Mouse (Mus musculus) stomach, postnatal 0 days (tissue): ENCODE results near the gene Syt8. TPM values are rescaled to one million over a fixed set of nuclear protein-coding genes. Genes with fewer than 3 reads are reported as not detected.
A peak's percentile ranks its signal among the peaks of the same experiment; 100 is the strongest.

Experiments used
- ATAC-seq: fragments of 200-750 bp; cut with Nextera tagmentation; 2 replicates; pipeline ENCODE4 v1.8.0; 2017; ENCODE audit not compliant: low FRiP score, low TSS enrichment
- DNase-seq: peaks from one replicate; pipeline ENCODE4 v3.0.0-alpha.2; 2016; ENCODE audit warnings: low spot score
- H3K27ac ChIP-seq: fragments of 300-500 bp; sonication (generic); replicated peaks from 2 replicates; pipeline ENCODE4 v1.5.1; 2014; ENCODE audit warnings: mild to moderate bottlenecking, control low read depth
- H3K27me3 ChIP-seq: fragments of 300-500 bp; sonication (generic); 2 replicates; pipeline ENCODE4 v1.6.1; 2014; ENCODE audit warnings: low read length; ENCODE audit not compliant: control insufficient read depth, insufficient read depth
- H3K36me3 ChIP-seq: fragments of 300-500 bp; sonication (generic); 2 replicates; pipeline ENCODE4 v1.6.1; 2014; ENCODE audit warnings: low read length, mixed read lengths; ENCODE audit not compliant: control insufficient read depth, insufficient read depth
- H3K4me1 ChIP-seq: fragments of 300-500 bp; sonication (generic); replicated peaks from 2 replicates; pipeline ENCODE4 v1.6.1; 2014; ENCODE audit warnings: antibody characterized with exemption; ENCODE audit not compliant: control insufficient read depth, insufficient read depth
- H3K4me2 ChIP-seq: fragments of 300-500 bp; sonication (generic); replicated peaks from 2 replicates; pipeline ENCODE4 v1.6.1; 2014; ENCODE audit warnings: low read depth, mild to moderate bottlenecking, control low read depth, moderate library complexity
- H3K4me3 ChIP-seq: fragments of 300-500 bp; sonication (generic); 2 replicates; pipeline ENCODE4 v1.5.1; 2014; ENCODE audit warnings: low read depth, low read length, control low read depth
- H3K9ac ChIP-seq: fragments of 300-500 bp; sonication (generic); 2 replicates; pipeline ENCODE4 v1.6.1; 2014; ENCODE audit warnings: mild to moderate bottlenecking, low read length, control low read depth, mixed read lengths
- H3K9me3 ChIP-seq: fragments of 300-500 bp; sonication (generic); 2 replicates; pipeline ENCODE4 v1.6.1; 2016; ENCODE audit warnings: low read length; ENCODE audit not compliant: control insufficient read depth
- CTCF ChIP-seq: IDR thresholded peaks from 2 replicates; pipeline ENCODE4 v1.5.1; 2016; ENCODE audit warnings: antibody characterized with exemption, low read depth, mild to moderate bottlenecking, moderate library complexity
- EP300 ChIP-seq: optimal IDR thresholded peaks from 2 replicates; pipeline ENCODE3; 2016; ENCODE audit warnings: antibody characterized with exemption
- WGBS: fragments of 180-500 bp; shearing (Covaris S2); extraction: QIAGEN DNeasy Blood & Tissue Kit; methylation state at CpG from one replicate; pipeline ENCODE4 v1.1.7; 2014; 5-methylcytosine and 5-hydroxymethylcytosine counted together
- polyA plus RNA-seq: library from polyadenylated mRNA; unstranded; fragments of >200 nt; fragmentation: Nextera tagmentation; extraction: Ambion mirVana; gene quantifications from 2 replicates; pipeline ENCODE4 v1.2.1, GENCODE M21; 2015

Syt8 gene
- polyA plus RNA-seq, 1 experiment from 2014 or later: 70.7 TPM

DNA sequence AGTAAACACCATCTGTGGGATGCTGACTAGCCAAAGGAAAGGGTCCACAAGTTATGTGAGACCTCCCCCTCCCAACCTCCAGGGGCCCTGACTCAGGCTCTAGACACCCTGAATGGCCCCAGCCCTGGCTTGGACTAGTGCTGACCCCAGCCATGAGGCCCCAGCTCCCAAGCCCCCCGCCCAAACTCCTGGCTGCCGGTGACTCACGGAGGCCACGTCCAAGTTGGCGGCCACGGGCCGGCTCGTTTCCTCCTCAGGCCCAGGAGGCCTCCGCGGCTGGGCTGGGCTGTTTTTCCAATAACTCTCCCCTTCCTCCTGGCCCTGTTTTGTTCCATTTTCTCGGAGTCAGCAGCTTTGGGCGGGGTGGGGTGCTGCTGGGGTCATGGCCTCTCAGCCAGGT, 50.1 kb downstream of the Syt8 start:
- H3K4me1 ChIP-seq: peaks cover 19% of the 10 kb centered on the region
- TF ChIP-seq CTCF (no peak), EP300 (no peak)

DNA sequence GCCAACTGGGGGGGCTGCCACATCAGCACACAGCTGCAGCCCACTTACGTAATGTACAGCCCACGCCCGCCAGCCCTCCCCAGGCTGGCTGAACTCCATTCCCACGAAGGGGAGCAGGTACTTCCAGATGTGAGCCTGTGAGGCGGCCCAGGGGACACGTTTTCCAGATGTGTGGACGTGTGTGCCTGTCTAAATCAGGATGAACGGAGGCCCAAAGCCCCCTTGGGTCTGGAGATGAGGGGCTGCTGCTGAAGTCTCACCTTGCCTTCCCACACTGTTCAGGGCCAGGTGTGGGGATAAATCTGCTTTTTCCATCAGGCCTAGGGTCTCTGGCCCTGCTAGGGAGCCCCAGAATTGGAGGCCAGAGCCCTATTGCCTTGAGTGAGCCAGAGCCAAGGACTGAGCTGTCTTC, 52.1 kb downstream of the Syt8 start:
- WGBS: 42% methylated on average over 8 of the region's 8 CpGs
- no peaks in the 10 kb centered on the region for H3K9me3 ChIP-seq
- peak overlapping the region; percentile 97 for H3K27ac ChIP-seq
- peak overlapping the region; percentile 19 for H3K9ac ChIP-seq
- H3K4me3 ChIP-seq: no peak overlapping the region
- H3K27me3 ChIP-seq: no peaks in the 10 kb centered on the region
- peaks cover 9% of the 10 kb centered on the region for H3K4me1 ChIP-seq
- no peak for TF ChIP-seq CTCF
- TF ChIP-seq EP300: no peak
- DNase-seq (no peak), ATAC-seq (no peak)
- peaks cover 9% of the 10 kb centered on the region for H3K36me3 ChIP-seq
- H3K4me2 ChIP-seq: no peak overlapping the region

More for the DNA sequence above, 50.1 kb downstream of the Syt8 start:
- ATAC-seq (no peak), DNase-seq (no peak)
- Histone ChIP-seq H3K4me3 (no peak overlapping the region), H3K4me2 (no peak overlapping the region), H3K9me3 (no peaks in the 10 kb centered on the region), H3K36me3 (peaks cover 8% of the 10 kb centered on the region), H3K9ac (no peak overlapping the region), H3K27ac (peak overlapping the region; percentile 97), H3K27me3 (no peaks in the 10 kb centered on the region)
- WGBS: 46% methylated on average over 12 of the region's 12 CpGs

DNA sequence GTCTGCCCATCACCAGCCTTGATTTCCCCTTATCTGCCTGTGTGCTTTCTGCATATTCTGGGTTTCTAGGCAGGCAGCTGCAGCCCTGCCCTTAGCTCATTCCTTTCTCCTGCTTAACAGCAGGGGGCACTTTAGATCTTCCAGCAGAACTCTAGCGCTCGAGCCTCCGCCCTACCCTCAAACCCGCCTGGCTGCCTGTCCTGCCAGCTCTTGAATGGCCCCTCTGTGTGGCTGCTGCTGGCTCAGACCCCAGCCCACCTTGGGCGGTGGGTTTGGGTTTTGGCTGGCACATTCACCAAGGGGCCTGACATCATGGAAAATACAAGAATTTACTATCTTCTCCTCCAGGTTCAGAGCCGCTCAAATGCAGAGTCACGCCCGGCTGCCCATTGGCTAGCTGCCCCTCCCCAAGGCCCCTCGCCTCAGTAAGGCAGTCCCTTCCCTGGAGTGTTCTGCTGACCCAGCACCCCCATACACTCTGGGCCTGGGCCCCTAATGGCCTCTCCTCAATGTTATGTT, 52.8 kb downstream of the Syt8 start:
- peak overlapping the region; percentile 35 for H3K9ac ChIP-seq
- ATAC-seq (peak; percentile 46; the same call in 1 of the 2 replicates), DNase-seq (peak; percentile 69)
- H3K4me1 ChIP-seq: peaks cover 8% of the 10 kb centered on the region
- TF ChIP-seq CTCF: peak; percentile 84
- TF ChIP-seq EP300: no peak
- H3K4me3 ChIP-seq: no peak overlapping the region
- WGBS: 12% methylated on average over 9 of the region's 9 CpGs
- H3K9me3 ChIP-seq: no peaks in the 10 kb centered on the region
- H3K27me3 ChIP-seq: no peaks in the 10 kb centered on the region
- 0 out of 2 replicates have a peak overlapping the region, but pooled peaks have one; percentile 3 for H3K4me2 ChIP-seq
- H3K27ac ChIP-seq: peak overlapping the region; percentile 97
- peaks cover 9% of the 10 kb centered on the region for H3K36me3 ChIP-seq

DNA sequence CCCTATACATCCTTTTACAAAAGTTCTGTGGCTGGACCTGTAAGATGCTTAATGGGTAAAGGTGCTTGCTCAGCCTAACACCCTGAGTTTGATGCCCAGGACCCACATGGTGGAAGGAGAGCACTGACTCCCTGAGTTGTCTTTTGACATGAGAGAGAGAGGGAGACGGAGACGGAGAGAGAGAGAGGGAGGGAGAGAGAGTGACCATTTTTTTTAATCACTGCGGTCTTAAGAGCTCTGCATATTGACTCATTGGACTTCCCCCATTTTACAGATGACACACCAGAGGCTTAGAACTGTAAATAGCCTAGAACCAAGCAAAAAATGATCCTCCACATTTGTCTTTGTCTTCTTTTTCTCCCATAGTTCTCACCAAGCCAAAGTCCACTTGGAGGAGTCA, 53.4 kb downstream of the Syt8 start:
- H3K27me3 ChIP-seq: no peaks in the 10 kb centered on the region
- ATAC-seq (no peak), DNase-seq (no peak)
- TF ChIP-seq CTCF (no peak), EP300 (no peak)
- 55% methylated on average over 3 of the region's 3 CpGs for WGBS
- peak overlapping the region; percentile 97 for H3K27ac ChIP-seq
- no peak overlapping the region for H3K4me3 ChIP-seq
- no peak overlapping the region for H3K9ac ChIP-seq
- H3K9me3 ChIP-seq: no peaks in the 10 kb centered on the region
- peaks cover 9% of the 10 kb centered on the region for H3K36me3 ChIP-seq
- no peak overlapping the region for H3K4me2 ChIP-seq
- H3K4me1 ChIP-seq: peaks cover 8% of the 10 kb centered on the region

Other genes with a start within 250 kb of the Syt8 start
- gene Gm10153, start 244.5 kb upstream of the Syt8 start, polyA plus RNA-seq: not detected in 2 replicates
- gene Krtap5-3, start 233.5 kb upstream of the Syt8 start, polyA plus RNA-seq: not detected in 2 replicates
- gene Gm7579, start 223.0 kb upstream of the Syt8 start, polyA plus RNA-seq: not detected in 2 replicates
- gene Krtap5-5, start 204.9 kb upstream of the Syt8 start, polyA plus RNA-seq: not detected in 2 replicates
- not detected in 2 replicates for gene Gm40460, start 193.8 kb upstream of the Syt8 start, polyA plus RNA-seq
- not detected in 2 replicates for gene Gm2431, start 176.5 kb upstream of the Syt8 start, polyA plus RNA-seq
- not detected in 2 replicates for gene Gm4559, start 160.5 kb upstream of the Syt8 start, polyA plus RNA-seq
- gene Krtap5-1, start 137.7 kb upstream of the Syt8 start, polyA plus RNA-seq: not detected in 2 replicates
- not detected in 2 replicates for gene Krtap5-4, start 131.3 kb upstream of the Syt8 start, polyA plus RNA-seq
- gene Ifitm10, start 61.1 kb upstream of the Syt8 start, polyA plus RNA-seq: 9.9 and 12.0 TPM in 2 replicates
- gene Gm49369, start 52.2 kb upstream of the Syt8 start, polyA plus RNA-seq: 0.80 and 0.81 TPM in 2 replicates
- 798 and 841 TPM in 2 replicates for gene Ctsd, start 46.8 kb upstream of the Syt8 start, polyA plus RNA-seq
- 19.1 and 19.6 TPM in 2 replicates for gene Tnni2, start 7.0 kb downstream of the Syt8 start, polyA plus RNA-seq
- 107 and 110 TPM in 2 replicates for gene Lsp1, start 26.0 kb downstream of the Syt8 start, polyA plus RNA-seq
- gene Tnnt3, start 64.0 kb downstream of the Syt8 start, polyA plus RNA-seq: 8.0 and 11.7 TPM in 2 replicates
- 17.7 and 19.4 TPM in 2 replicates for gene Mrpl23, start 97.8 kb downstream of the Syt8 start, polyA plus RNA-seq
- 287 and 390 TPM in 2 replicates for gene Igf2, start 232.0 kb downstream of the Syt8 start, polyA plus RNA-seq
- not detected in 2 replicates for gene Gm49394, start 235.1 kb downstream of the Syt8 start, polyA plus RNA-seq